Mouse (Mus musculus): ENCODE data around the gene Mlana.

DNA sequence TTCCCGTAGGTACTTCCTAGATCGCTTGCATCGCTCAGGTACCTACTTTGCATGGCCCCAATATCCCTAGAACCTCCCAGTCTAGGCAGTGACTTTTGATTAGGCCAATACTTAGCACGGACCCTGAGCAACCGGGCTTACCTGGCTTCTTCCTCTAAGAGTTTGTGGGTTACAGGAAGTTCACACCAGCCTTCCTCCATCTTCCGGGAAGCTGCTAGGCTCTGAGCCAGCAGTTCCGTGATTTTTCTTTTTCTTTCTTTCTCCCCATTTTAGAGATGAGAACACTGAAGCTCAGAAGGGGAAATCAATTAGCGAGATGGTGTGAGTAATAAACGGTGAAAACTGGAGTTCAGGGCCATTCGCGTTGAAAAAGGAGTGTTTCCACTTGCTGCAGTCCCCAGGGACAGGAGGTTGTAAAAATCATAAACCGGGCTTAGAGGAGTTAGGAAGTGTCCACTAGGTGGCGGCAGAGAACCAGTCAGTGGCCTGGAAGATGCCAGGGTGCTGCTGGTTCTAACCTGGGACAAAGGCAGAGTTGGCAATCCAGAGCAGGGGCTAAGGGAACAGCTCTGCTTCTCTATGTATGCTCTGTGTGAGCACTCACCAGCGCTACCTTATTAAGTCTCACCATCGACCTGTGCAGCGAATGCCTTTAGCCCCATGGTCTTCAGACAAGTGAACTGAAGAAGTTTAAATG lies 13.6 kb upstream of the Mlana start:
- TF ChIP-seq CTCF (IDR thresholded peaks at IDR 0.05; ENCODE audit: insufficient read depth, low read depth, low read length) (peak; percentile 56), POLR2A (IDR thresholded peaks at IDR 0.05; ENCODE audit: insufficient read depth, low read depth, low read length) (no peak)
